In genomic region chr15:100631454-100632170, GRCm38 (mm10) we compare ENCODE assay signal across 1 mouse cellular context.
TF ChIP-seq lines count a peak whose summit lies in the region.

No protein-coding gene starts in this region.

TF ChIP-seq in MEL, 35 proteins besides CTCF, POLR2A, EP300 and RAD21:
- TF ChIP-seq NRF1 (IDR thresholded peaks at IDR 0.05; ENCODE audit: insufficient read depth, low read depth, low read length, poor library complexity, severe bottlenecking) (0 out of 2 replicates have a peak, but pooled peaks have one; percentile 17), USF1 (IDR thresholded peaks at IDR 0.05; ENCODE audit: low read depth, low read length) (no peak)
TF ChIP-seq in MEL: peak in this region for 1.
